Mouse (Mus musculus) midbrain, embryonic 15.5 days (tissue): ENCODE measurements at regions not wholly inside any gene's neighbourhood (a gene's known extent, or its start where the extent isn't known, plus 50 kb on each side); places are given as distances from the start of the nearest gene placed in this dataset.

Experiments
- ATAC-seq: fragments of 200-750 bp; cut with Nextera tagmentation; replicated peaks from 2 replicates; pipeline ENCODE4 v1.8.0; 2017; ENCODE audit warnings: moderate TSS enrichment
- H3K27ac ChIP-seq: fragments of 300-500 bp; sonication (generic); 2 replicates; pipeline ENCODE4 v1.5.1; 2015; ENCODE audit warnings: mild to moderate bottlenecking, inconsistent platforms
- H3K27me3 ChIP-seq: fragments of 300-500 bp; sonication (generic); replicated peaks from 2 replicates; pipeline ENCODE4 v1.6.1; 2015; ENCODE audit warnings: inconsistent platforms
- H3K36me3 ChIP-seq: fragments of 300-500 bp; sonication (generic); replicated peaks from 2 replicates; pipeline ENCODE4 v1.6.1; 2015; ENCODE audit warnings: inconsistent platforms
- H3K4me1 ChIP-seq: fragments of 300-500 bp; sonication (generic); 2 replicates; pipeline ENCODE4 v1.6.1; 2015; ENCODE audit warnings: inconsistent platforms
- H3K4me2 ChIP-seq: fragments of 300-500 bp; sonication (generic); 2 replicates; pipeline ENCODE4 v1.6.1; 2015; ENCODE audit warnings: inconsistent platforms, mild to moderate bottlenecking, moderate library complexity
- H3K4me3 ChIP-seq: fragments of 300-500 bp; sonication (generic); 2 replicates; pipeline ENCODE4 v1.5.1; 2015; ENCODE audit warnings: mild to moderate bottlenecking, inconsistent platforms
- H3K9ac ChIP-seq: fragments of 300-500 bp; sonication (generic); 2 replicates; pipeline ENCODE4 v1.6.1; 2015; ENCODE audit warnings: mild to moderate bottlenecking, inconsistent platforms
- H3K9me3 ChIP-seq: fragments of 300-500 bp; sonication (generic); 2 replicates; pipeline ENCODE4 v1.6.1; 2016; ENCODE audit warnings: inconsistent platforms
- WGBS: fragments of 180-500 bp; shearing (Covaris S2); methylation state at CpG from one replicate; pipeline ENCODE4 v1.1.7; 2015; ENCODE audit warnings: mixed read lengths; 5-methylcytosine and 5-hydroxymethylcytosine counted together

- Histone ChIP-seq H3K27ac (no peak overlapping the region), H3K9me3 (peaks cover 3% of the 10 kb centered on the region; the same call in 1 of the 2 replicates), H3K4me1 (no peaks in the 10 kb centered on the region), H3K4me3 (no peak overlapping the region), H3K9ac (no peak overlapping the region), H3K27me3 (no peaks in the 10 kb centered on the region), H3K4me2 (no peak overlapping the region), H3K36me3 (no peaks in the 10 kb centered on the region)
- 87% methylated on average over 8 of the region's 8 CpGs for WGBS
- ATAC-seq, result no peak
Measured at GRCm38 (mm10) chr1:88946374-88946773, 123.8 kb upstream of the Sh3bp4 start.

GRCm38 (mm10) chr1:88949911-88950310 lies 120.3 kb upstream of the Sh3bp4 start:
- Histone ChIP-seq H3K9me3 (peaks cover 3% of the 10 kb centered on the region; the same call in 1 of the 2 replicates), H3K36me3 (no peaks in the 10 kb centered on the region), H3K4me2 (no peak overlapping the region), H3K9ac (no peak overlapping the region), H3K27me3 (no peaks in the 10 kb centered on the region), H3K4me3 (no peak overlapping the region), H3K4me1 (no peaks in the 10 kb centered on the region), H3K27ac (no peak overlapping the region)
- 53% methylated on average over 1 of the region's 1 CpGs for WGBS
- no peak for ATAC-seq

- Histone ChIP-seq H3K27ac (no peak overlapping the region), H3K9me3 (peaks cover 3% of the 10 kb centered on the region; the same call in 1 of the 2 replicates), H3K4me2 (no peak overlapping the region), H3K27me3 (no peaks in the 10 kb centered on the region), H3K9ac (no peak overlapping the region), H3K36me3 (no peaks in the 10 kb centered on the region), H3K4me1 (no peaks in the 10 kb centered on the region), H3K4me3 (no peak overlapping the region)
- WGBS, result 84% methylated on average over 4 of the region's 4 CpGs
- ATAC-seq, result no peak
Measured at GRCm38 (mm10) chr1:88953516-88953915, 116.7 kb upstream of the Sh3bp4 start.

- Histone ChIP-seq H3K4me3 (no peak overlapping the region), H3K9me3 (no peaks in the 10 kb centered on the region), H3K4me1 (no peaks in the 10 kb centered on the region), H3K4me2 (no peak overlapping the region), H3K27me3 (no peaks in the 10 kb centered on the region), H3K36me3 (no peaks in the 10 kb centered on the region), H3K27ac (no peak overlapping the region), H3K9ac (no peak overlapping the region)
- 87% methylated on average over 5 of the region's 5 CpGs for WGBS
- ATAC-seq, result no peak
Measured at GRCm38 (mm10) chr1:88954784-88955183, 115.4 kb upstream of the Sh3bp4 start.

GRCm38 (mm10) chr1:88957061-88957460 lies 113.2 kb upstream of the Sh3bp4 start:
- H3K9me3 ChIP-seq, result no peaks in the 10 kb centered on the region
- H3K4me2 ChIP-seq, result no peak overlapping the region
- no peaks in the 10 kb centered on the region for H3K4me1 ChIP-seq
- no peak for ATAC-seq
- no peak overlapping the region for H3K4me3 ChIP-seq
- no peaks in the 10 kb centered on the region for H3K27me3 ChIP-seq
- WGBS, result 65% methylated on average over 5 of the region's 5 CpGs
- H3K36me3 ChIP-seq, result no peaks in the 10 kb centered on the region
- no peak overlapping the region for H3K27ac ChIP-seq
- H3K9ac ChIP-seq, result no peak overlapping the region

GRCm38 (mm10) chr1:88959715-88960114 lies 110.5 kb upstream of the Sh3bp4 start:
- H3K36me3 ChIP-seq, result no peaks in the 10 kb centered on the region
- H3K9me3 ChIP-seq, result no peaks in the 10 kb centered on the region
- no peaks in the 10 kb centered on the region for H3K4me1 ChIP-seq
- 72% methylated on average over 4 of the region's 4 CpGs for WGBS
- H3K9ac ChIP-seq, result no peak overlapping the region
- no peak overlapping the region for H3K4me2 ChIP-seq
- H3K4me3 ChIP-seq, result no peak overlapping the region
- ATAC-seq, result no peak
- no peaks in the 10 kb centered on the region for H3K27me3 ChIP-seq
- no peak overlapping the region for H3K27ac ChIP-seq

GRCm38 (mm10) chr1:88960142-88960541 lies 110.1 kb upstream of the Sh3bp4 start:
- H3K9me3 ChIP-seq, result no peaks in the 10 kb centered on the region
- no peak overlapping the region for H3K9ac ChIP-seq
- WGBS, result 92% methylated on average over 11 of the region's 11 CpGs
- H3K27ac ChIP-seq, result no peak overlapping the region
- no peak overlapping the region for H3K4me2 ChIP-seq
- H3K4me3 ChIP-seq, result no peak overlapping the region
- no peaks in the 10 kb centered on the region for H3K27me3 ChIP-seq
- no peaks in the 10 kb centered on the region for H3K36me3 ChIP-seq
- H3K4me1 ChIP-seq, result no peaks in the 10 kb centered on the region
- no peak for ATAC-seq

- Histone ChIP-seq H3K9me3 (no peaks in the 10 kb centered on the region), H3K27ac (no peak overlapping the region), H3K9ac (no peak overlapping the region), H3K4me2 (no peak overlapping the region), H3K27me3 (no peaks in the 10 kb centered on the region), H3K4me1 (no peaks in the 10 kb centered on the region), H3K4me3 (no peak overlapping the region), H3K36me3 (no peaks in the 10 kb centered on the region)
- no peak for ATAC-seq
- 77% methylated on average over 14 of the region's 14 CpGs for WGBS
Measured at GRCm38 (mm10) chr1:88964045-88964747, 106.0 kb upstream of the Sh3bp4 start.

- Histone ChIP-seq H3K27me3 (no peaks in the 10 kb centered on the region), H3K4me3 (no peak overlapping the region), H3K9ac (no peak overlapping the region), H3K27ac (no peak overlapping the region), H3K4me1 (no peaks in the 10 kb centered on the region), H3K9me3 (no peaks in the 10 kb centered on the region), H3K36me3 (no peaks in the 10 kb centered on the region), H3K4me2 (no peak overlapping the region)
- 78% methylated on average over 2 of the region's 2 CpGs for WGBS
- no peak for ATAC-seq
Measured at GRCm38 (mm10) chr1:88966416-88966815, 103.8 kb upstream of the Sh3bp4 start.

- H3K36me3 ChIP-seq, result no peaks in the 10 kb centered on the region
- H3K4me2 ChIP-seq, result no peak overlapping the region
- no peak overlapping the region for H3K4me3 ChIP-seq
- no peak overlapping the region for H3K9ac ChIP-seq
- no peak overlapping the region for H3K27ac ChIP-seq
- no peaks in the 10 kb centered on the region for H3K9me3 ChIP-seq
- ATAC-seq, result no peak
- H3K27me3 ChIP-seq, result no peaks in the 10 kb centered on the region
- WGBS, result 93% methylated on average over 7 of the region's 7 CpGs
- no peaks in the 10 kb centered on the region for H3K4me1 ChIP-seq
Measured at GRCm38 (mm10) chr1:88968142-88968541, 102.1 kb upstream of the Sh3bp4 start.

GRCm38 (mm10) chr1:88969016-88969415 lies 101.2 kb upstream of the Sh3bp4 start:
- Histone ChIP-seq H3K27ac (no peak overlapping the region), H3K36me3 (no peaks in the 10 kb centered on the region), H3K4me1 (no peaks in the 10 kb centered on the region), H3K27me3 (no peaks in the 10 kb centered on the region), H3K9me3 (no peaks in the 10 kb centered on the region), H3K4me2 (no peak overlapping the region), H3K4me3 (no peak overlapping the region), H3K9ac (no peak overlapping the region)
- WGBS, result 52% methylated on average over 7 of the region's 7 CpGs
- ATAC-seq, result no peak

GRCm38 (mm10) chr1:88969630-88970029 lies 100.6 kb upstream of the Sh3bp4 start:
- H3K9ac ChIP-seq, result no peak overlapping the region
- no peak overlapping the region for H3K4me3 ChIP-seq
- no peak for ATAC-seq
- no peak overlapping the region for H3K27ac ChIP-seq
- no peaks in the 10 kb centered on the region for H3K36me3 ChIP-seq
- H3K27me3 ChIP-seq, result no peaks in the 10 kb centered on the region
- no peak overlapping the region for H3K4me2 ChIP-seq
- no peaks in the 10 kb centered on the region for H3K9me3 ChIP-seq
- no peaks in the 10 kb centered on the region for H3K4me1 ChIP-seq
- 97% methylated on average over 3 of the region's 3 CpGs for WGBS

GRCm38 (mm10) chr1:88976101-88976500 lies 94.1 kb upstream of the Sh3bp4 start:
- Histone ChIP-seq H3K27ac (no peak overlapping the region), H3K9ac (no peak overlapping the region), H3K4me3 (no peak overlapping the region), H3K9me3 (no peaks in the 10 kb centered on the region), H3K4me1 (no peaks in the 10 kb centered on the region), H3K36me3 (no peaks in the 10 kb centered on the region), H3K4me2 (no peak overlapping the region), H3K27me3 (no peaks in the 10 kb centered on the region)
- no peak for ATAC-seq
- 94% methylated on average over 8 of the region's 8 CpGs for WGBS
